Mouse (Mus musculus): ENCODE measurements at regions not wholly inside any gene's neighbourhood (a gene's known extent, or its start where the extent isn't known, plus 50 kb on each side); places are given as distances from the start of the nearest gene placed in this dataset.
A peak's percentile ranks its signal among the peaks of the same experiment; 100 is the strongest.

- Histone ChIP-seq H3K4me3 (no peak overlapping the region), H3K9ac (no peak overlapping the region), H3K4me1 (peaks cover 16% of the 10 kb centered on the region), H3K4me2 (no peak overlapping the region), H3K27ac (no peak overlapping the region), H3K27me3 (no peaks in the 10 kb centered on the region), H3K36me3 (ENCODE audit: poor library complexity, severe bottlenecking) (no peaks in the 10 kb centered on the region), H3K9me3 (replicated peaks) (no peaks in the 10 kb centered on the region)
- ATAC-seq = no peak
- WGBS = 85% methylated on average over 6 of the region's 6 CpGs
Measured at GRCm38 (mm10) chr14:62167090-62167489, 125.3 kb upstream of the Rnaseh2b start.

- Histone ChIP-seq H3K4me3 (no peak overlapping the region), H3K4me2 (no peak overlapping the region), H3K36me3 (ENCODE audit: poor library complexity, severe bottlenecking) (no peaks in the 10 kb centered on the region), H3K4me1 (peaks cover 29% of the 10 kb centered on the region), H3K27me3 (no peaks in the 10 kb centered on the region), H3K9me3 (replicated peaks) (no peaks in the 10 kb centered on the region), H3K9ac (no peak overlapping the region), H3K27ac (no peak overlapping the region)
- no peak for ATAC-seq
- WGBS = 87% methylated on average over 6 of the region's 6 CpGs
Measured at GRCm38 (mm10) chr14:62168711-62169110, 123.7 kb upstream of the Rnaseh2b start.

GRCm38 (mm10) chr14:62170385-62170784 lies 122.0 kb upstream of the Rnaseh2b start:
- 79% methylated on average over 5 of the region's 5 CpGs for WGBS
- Histone ChIP-seq H3K36me3 (ENCODE audit: poor library complexity, severe bottlenecking) (no peaks in the 10 kb centered on the region), H3K4me2 (no peak overlapping the region)

GRCm38 (mm10) chr14:62171256-62172047 lies 120.9 kb upstream of the Rnaseh2b start:
- 0 out of 2 replicates have a peak, but pooled peaks have one; percentile 19 for ATAC-seq
- Histone ChIP-seq H3K4me1 (peaks cover 49% of the 10 kb centered on the region), H3K9ac (no peak overlapping the region), H3K9me3 (replicated peaks) (no peaks in the 10 kb centered on the region), H3K4me3 (no peak overlapping the region), H3K4me2 (no peak overlapping the region), H3K27ac (no peak overlapping the region), H3K27me3 (no peaks in the 10 kb centered on the region), H3K36me3 (ENCODE audit: poor library complexity, severe bottlenecking) (no peaks in the 10 kb centered on the region)
- 61% methylated on average over 15 of the region's 15 CpGs for WGBS

More at GRCm38 (mm10) chr14:62170385-62170784, 122.0 kb upstream of the Rnaseh2b start:
- H3K4me3 ChIP-seq = no peak overlapping the region
- no peak overlapping the region for H3K27ac ChIP-seq
- no peaks in the 10 kb centered on the region for H3K27me3 ChIP-seq
- H3K4me1 ChIP-seq = peaks cover 46% of the 10 kb centered on the region
- ATAC-seq = no peak
- no peaks in the 10 kb centered on the region for H3K9me3 ChIP-seq (replicated peaks)
- H3K9ac ChIP-seq = no peak overlapping the region

GRCm38 (mm10) chr14:62173835-62174530 lies 118.4 kb upstream of the Rnaseh2b start:
- no peak overlapping the region for H3K4me3 ChIP-seq
- H3K4me2 ChIP-seq = peak overlapping the region; percentile 24
- H3K4me1 ChIP-seq = peaks cover 49% of the 10 kb centered on the region
- WGBS = 40% methylated on average over 16 of the region's 16 CpGs
- no peaks in the 10 kb centered on the region for H3K36me3 ChIP-seq (ENCODE audit: poor library complexity, severe bottlenecking)
- H3K9ac ChIP-seq = no peak overlapping the region
- no peaks in the 10 kb centered on the region for H3K9me3 ChIP-seq (replicated peaks)
- peak; percentile 75 for ATAC-seq
- H3K27me3 ChIP-seq = no peaks in the 10 kb centered on the region
- H3K27ac ChIP-seq = peak overlapping the region; percentile 55

GRCm38 (mm10) chr14:62175384-62176048 lies 116.9 kb upstream of the Rnaseh2b start:
- no peaks in the 10 kb centered on the region for H3K9me3 ChIP-seq (replicated peaks)
- H3K36me3 ChIP-seq (ENCODE audit: poor library complexity, severe bottlenecking) = no peaks in the 10 kb centered on the region
- no peak overlapping the region for H3K4me2 ChIP-seq
- H3K27ac ChIP-seq = no peak overlapping the region
- H3K9ac ChIP-seq = no peak overlapping the region
- H3K4me3 ChIP-seq = no peak overlapping the region
- 64% methylated on average over 12 of the region's 12 CpGs for WGBS
- H3K4me1 ChIP-seq = peaks cover 47% of the 10 kb centered on the region
- H3K27me3 ChIP-seq = no peaks in the 10 kb centered on the region
- no peak for ATAC-seq

- no peak for ATAC-seq
- no peak overlapping the region for H3K4me3 ChIP-seq
- no peaks in the 10 kb centered on the region for H3K9me3 ChIP-seq (replicated peaks)
Measured at GRCm38 (mm10) chr14:62177509-62177908, 114.9 kb upstream of the Rnaseh2b start.

GRCm38 (mm10) chr14:62187360-62187759 lies 105.0 kb upstream of the Rnaseh2b start:
- Histone ChIP-seq H3K4me2 (no peak overlapping the region), H3K36me3 (ENCODE audit: poor library complexity, severe bottlenecking) (no peaks in the 10 kb centered on the region), H3K4me3 (no peak overlapping the region), H3K9me3 (replicated peaks) (no peaks in the 10 kb centered on the region), H3K4me1 (no peaks in the 10 kb centered on the region), H3K9ac (no peak overlapping the region), H3K27me3 (no peaks in the 10 kb centered on the region), H3K27ac (no peak overlapping the region)
- WGBS = 77% methylated on average over 11 of the region's 11 CpGs
- ATAC-seq = no peak

More at GRCm38 (mm10) chr14:62177509-62177908, 114.9 kb upstream of the Rnaseh2b start:
- Histone ChIP-seq H3K27me3 (no peaks in the 10 kb centered on the region), H3K36me3 (ENCODE audit: poor library complexity, severe bottlenecking) (no peaks in the 10 kb centered on the region), H3K4me2 (no peak overlapping the region), H3K9ac (no peak overlapping the region), H3K4me1 (peaks cover 30% of the 10 kb centered on the region), H3K27ac (no peak overlapping the region)
- 95% methylated on average over 5 of the region's 5 CpGs for WGBS

- no peak for ATAC-seq
- Histone ChIP-seq H3K4me3 (no peak overlapping the region), H3K27ac (no peak overlapping the region), H3K4me1 (peaks cover 7% of the 10 kb centered on the region; the same call in 1 of the 2 replicates), H3K4me2 (no peak overlapping the region), H3K36me3 (ENCODE audit: poor library complexity, severe bottlenecking) (no peaks in the 10 kb centered on the region), H3K27me3 (no peaks in the 10 kb centered on the region), H3K9ac (no peak overlapping the region), H3K9me3 (replicated peaks) (no peaks in the 10 kb centered on the region)
- 83% methylated on average over 7 of the region's 7 CpGs for WGBS
Measured at GRCm38 (mm10) chr14:62188147-62188885, 104.1 kb upstream of the Rnaseh2b start.

GRCm38 (mm10) chr14:62191624-62192023 lies 100.8 kb upstream of the Rnaseh2b start:
- Histone ChIP-seq H3K9me3 (replicated peaks) (no peaks in the 10 kb centered on the region), H3K4me3 (no peak overlapping the region), H3K9ac (no peak overlapping the region), H3K27ac (no peak overlapping the region), H3K4me2 (no peak overlapping the region), H3K4me1 (peaks cover 9% of the 10 kb centered on the region; the same call in 1 of the 2 replicates), H3K27me3 (no peaks in the 10 kb centered on the region), H3K36me3 (ENCODE audit: poor library complexity, severe bottlenecking) (no peaks in the 10 kb centered on the region)
- ATAC-seq = no peak
- 81% methylated on average over 2 of the region's 2 CpGs for WGBS

- no peak overlapping the region for H3K4me2 ChIP-seq
- no peak overlapping the region for H3K27ac ChIP-seq
- no peaks in the 10 kb centered on the region for H3K9me3 ChIP-seq (replicated peaks)
- no peak overlapping the region for H3K4me3 ChIP-seq
- H3K4me1 ChIP-seq = peaks cover 14% of the 10 kb centered on the region
- ATAC-seq = no peak
- no peaks in the 10 kb centered on the region for H3K36me3 ChIP-seq (ENCODE audit: poor library complexity, severe bottlenecking)
- 55% methylated on average over 8 of the region's 8 CpGs for whole genome bisulfite sequencing
- no peak overlapping the region for H3K9ac ChIP-seq
- no peaks in the 10 kb centered on the region for H3K27me3 ChIP-seq
Measured at GRCm38 (mm10) chr14:62192814-62193213, 99.6 kb upstream of the Rnaseh2b start.
